Mouse (Mus musculus) MEL (cell line): ENCODE data around the gene Cfap52. TPM values are rescaled to one million over a fixed set of nuclear protein-coding genes. Genes with fewer than 3 reads are reported as not detected.

ENCODE experiments used
- DNase-seq: peaks from one replicate; pipeline ENCODE4 v3.0.0; 2011; ENCODE audit warnings: low read depth, low spot score
- H3K27ac ChIP-seq: 2 replicates; pipeline ENCODE4 v1.5.1; 2012; ENCODE audit warnings: low read depth, mild to moderate bottlenecking, control low read depth, low read length, moderate library complexity; ENCODE audit not compliant: control insufficient read depth
- H3K27me3 ChIP-seq, 2 experiments: fragments of 150-350 bp in 1 of 2; sonication (generic) in 1 of 2; 2 replicates each; pipeline ENCODE4 v1.6.1; 2012; ENCODE audit warnings: low read length in 2 of 2, mild to moderate bottlenecking in 2 of 2, improper control_type of control experiment in 1 of 2, moderate library complexity in 1 of 2; ENCODE audit not compliant: insufficient read depth in 2 of 2, control insufficient read depth in 1 of 2
- H3K36me3 ChIP-seq, 2 experiments: 2 replicates each; pipeline ENCODE4 v1.6.1; 2012 to 2014; ENCODE audit warnings: low read length in 2 of 2, improper control_type of control experiment in 1 of 2, inconsistent platforms in 1 of 2, mild to moderate bottlenecking in 1 of 2; ENCODE audit not compliant: insufficient read depth in 2 of 2, control insufficient read depth in 1 of 2
- H3K4me1 ChIP-seq, 2 experiments: fragments of 150-350 bp in 1 of 2; sonication (generic) in 1 of 2; 2 replicates each; pipeline ENCODE4 v1.6.1; 2012; ENCODE audit warnings: low read length in 2 of 2, improper control_type of control experiment in 1 of 2, mild to moderate bottlenecking in 1 of 2; ENCODE audit not compliant: insufficient read depth in 2 of 2, control insufficient read depth in 1 of 2
- H3K4me3 ChIP-seq, 2 experiments: fragments of 150-350 bp in 1 of 2; sonication (generic) in 1 of 2; 2 replicates each; pipeline ENCODE4 v1.5.1; 2012; ENCODE audit warnings: low read depth in 2 of 2, low read length in 2 of 2, mild to moderate bottlenecking in 2 of 2, moderate library complexity in 2 of 2, control low read depth in 1 of 2, improper control_type of control experiment in 1 of 2; ENCODE audit not compliant: control insufficient read depth in 1 of 2, insufficient read depth in 1 of 2
- H3K79me2 ChIP-seq: 2 replicates; pipeline ENCODE4 v1.6.1; 2012; ENCODE audit warnings: mild to moderate bottlenecking, low read length, moderate library complexity; ENCODE audit not compliant: control insufficient read depth, poor library complexity, insufficient read depth
- H3K9ac ChIP-seq: 2 replicates; pipeline ENCODE4 v1.6.1; 2012; ENCODE audit warnings: low read depth, mild to moderate bottlenecking, control low read depth, low read length, moderate library complexity; ENCODE audit not compliant: control insufficient read depth, poor library complexity, severe bottlenecking
- H3K9me3 ChIP-seq: fragments of 150-350 bp; sonication (generic); replicated peaks from 2 replicates; pipeline ENCODE4 v1.6.1; 2012; ENCODE audit warnings: mild to moderate bottlenecking, low read length, improper control_type of control experiment, moderate library complexity; ENCODE audit not compliant: insufficient read depth
- CHD1 ChIP-seq: IDR thresholded peaks from 2 replicates; pipeline ENCODE4 v1.6.1; 2012; ENCODE audit warnings: low read depth, mild to moderate bottlenecking, inconsistent platforms, low read length, improper control_type of control experiment
- CHD2 ChIP-seq: IDR thresholded peaks from 2 replicates; pipeline ENCODE4 v1.6.1; 2011; ENCODE audit warnings: low read length, improper control_type of control experiment
- CTCF ChIP-seq, 3 experiments: IDR thresholded peaks in 2 of 3; conservative IDR thresholded peaks in 1 of 3; 2 replicates each; pipeline ENCODE4 v1.5.1; 2011 to 2012; ENCODE audit warnings: low read length in 3 of 3, low read depth in 2 of 3, mild to moderate bottlenecking in 2 of 3, improper control_type of control experiment in 1 of 3, inconsistent platforms in 1 of 3, mixed read lengths in 1 of 3, moderate library complexity in 1 of 3; ENCODE audit not compliant: control insufficient read depth in 1 of 3, insufficient read depth in 1 of 3, poor library complexity in 1 of 3, severe bottlenecking in 1 of 3
- ELF1 ChIP-seq: IDR thresholded peaks from 2 replicates; pipeline ENCODE4 v1.6.1; 2014; ENCODE audit warnings: low read depth, mild to moderate bottlenecking, inconsistent platforms, low read length, improper control_type of control experiment, moderate library complexity
- ETS1 ChIP-seq: IDR thresholded peaks from 2 replicates; pipeline ENCODE4 v1.6.1; 2012; ENCODE audit warnings: low read depth, mild to moderate bottlenecking, inconsistent platforms, low read length, improper control_type of control experiment, moderate library complexity
- GABPA ChIP-seq: IDR thresholded peaks from 2 replicates; pipeline ENCODE4 v1.6.1; 2012; ENCODE audit warnings: low read depth, mild to moderate bottlenecking, inconsistent platforms, low read length, improper control_type of control experiment, moderate library complexity
- GATA1 ChIP-seq: IDR thresholded peaks from 2 replicates; pipeline ENCODE4 v1.6.1; 2011; ENCODE audit warnings: low read depth, low read length, improper control_type of control experiment
- HCFC1 ChIP-seq: IDR thresholded peaks from 2 replicates; pipeline ENCODE4 v1.6.1; 2012; ENCODE audit warnings: low read depth, mild to moderate bottlenecking, inconsistent platforms, low read length, improper control_type of control experiment, moderate library complexity
- JUND ChIP-seq: IDR thresholded peaks from 2 replicates; pipeline ENCODE4 v1.6.1; 2011; ENCODE audit warnings: low read depth, mild to moderate bottlenecking, improper control_type of control experiment, low read length
- KAT2A ChIP-seq: conservative IDR thresholded peaks from 2 replicates; pipeline ENCODE4 v1.6.1; 2012; ENCODE audit warnings: low read depth, low read length, improper control_type of control experiment, inconsistent platforms
- MAFK ChIP-seq: IDR thresholded peaks from 2 replicates; pipeline ENCODE4 v1.6.1; 2011; ENCODE audit warnings: low read depth, mild to moderate bottlenecking, low read length, improper control_type of control experiment, borderline replicate concordance
- MAX ChIP-seq: IDR thresholded peaks from 2 replicates; pipeline ENCODE4 v1.6.1; 2011; ENCODE audit warnings: low read length, improper control_type of control experiment
- MEF2A ChIP-seq: IDR thresholded peaks from 2 replicates; pipeline ENCODE4 v1.6.1; 2014; ENCODE audit warnings: low read depth, mild to moderate bottlenecking, inconsistent platforms, low read length, improper control_type of control experiment; ENCODE audit not compliant: poor library complexity, insufficient replicate concordance, severe bottlenecking; ENCODE audit errors: extremely low read depth
- MXI1 ChIP-seq: IDR thresholded peaks from 2 replicates; pipeline ENCODE4 v1.6.1; 2011; ENCODE audit warnings: mild to moderate bottlenecking, low read depth, low read length, improper control_type of control experiment
- MYB ChIP-seq: IDR thresholded peaks from 2 replicates; pipeline ENCODE4 v1.6.1; 2011; ENCODE audit warnings: mild to moderate bottlenecking, low read depth, low read length, improper control_type of control experiment
- NRF1 ChIP-seq: IDR thresholded peaks from 2 replicates; pipeline ENCODE4 v1.6.1; 2014; ENCODE audit warnings: low read depth, mild to moderate bottlenecking, inconsistent platforms, low read length, improper control_type of control experiment, moderate library complexity; ENCODE audit not compliant: poor library complexity, insufficient read depth, severe bottlenecking
- POLR2AphosphoS2 ChIP-seq: IDR thresholded peaks from 2 replicates; pipeline ENCODE4 v1.6.1; 2011; ENCODE audit warnings: low read length, improper control_type of control experiment
- RAD21 ChIP-seq: IDR thresholded peaks from 2 replicates; pipeline ENCODE4 v1.6.1; 2011; ENCODE audit warnings: mild to moderate bottlenecking, low read depth, low read length, improper control_type of control experiment
- TCF12 ChIP-seq: IDR thresholded peaks from 2 replicates; pipeline ENCODE4 v1.6.1; 2014; ENCODE audit warnings: low read depth, mild to moderate bottlenecking, inconsistent platforms, low read length, improper control_type of control experiment, moderate library complexity
- USF1 ChIP-seq: IDR thresholded peaks from 2 replicates; pipeline ENCODE4 v1.6.1; 2014; ENCODE audit warnings: low read depth, mild to moderate bottlenecking, inconsistent platforms, low read length, improper control_type of control experiment, moderate library complexity
- USF2 ChIP-seq, 2 experiments: IDR thresholded peaks; 2 replicates each; pipeline ENCODE4 v1.6.1; 2011 to 2012; ENCODE audit warnings: improper control_type of control experiment in 2 of 2, low read length in 2 of 2, borderline replicate concordance in 1 of 2, inconsistent platforms in 1 of 2, low read depth in 1 of 2, mild to moderate bottlenecking in 1 of 2; ENCODE audit not compliant: insufficient read depth in 1 of 2
- polyA plus RNA-seq, 2 experiments: library from polyadenylated mRNA; stranded (reverse) in 1 of 2; unstranded in 1 of 2; fragments of >175 nt in 1 of 2; fragments of >200 nt in 1 of 2; gene quantifications; 2 replicates each; pipeline versions ENCODE4 v1.2.1 to v1.2.4; 2012; ENCODE audit warnings: low replicate concordance in 2 of 2, low read depth in 1 of 2; ENCODE audit not compliant: insufficient read length in 2 of 2, insufficient read depth in 1 of 2, missing spikeins in 1 of 2
- total RNA-seq: library from RNA; depleted of rRNA; stranded (reverse); fragments of 300-350 nt; gene quantifications from 2 replicates; pipeline ENCODE4 v1.2.3, GENCODE M21; 2012

Gene Cfap52
- total and polyA plus RNA-seq, 3 experiments, result not detected

DNA sequence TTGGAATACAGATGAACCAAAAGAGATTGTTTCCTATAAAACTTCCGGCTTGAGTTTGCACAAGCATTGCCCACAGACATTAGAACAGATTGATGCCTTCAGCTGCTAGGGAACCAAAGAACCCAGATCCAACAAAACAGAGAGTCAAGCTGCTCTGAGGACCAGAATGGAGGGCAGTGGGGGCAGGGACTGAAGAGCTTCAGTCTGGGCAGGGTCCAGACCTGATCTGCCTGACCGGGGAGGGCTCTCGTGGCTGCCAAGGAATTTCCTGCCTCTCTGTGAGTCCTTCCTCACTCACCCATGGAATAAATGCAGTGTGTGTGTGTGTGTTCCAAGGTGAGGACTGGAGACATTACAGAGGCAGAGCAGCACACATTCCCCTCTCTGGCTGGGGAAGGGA, 17.2 kb downstream of the Cfap52 start:
- H3K79me2 ChIP-seq, result no peaks in the 10 kb centered on the region
- no peak for DNase-seq
- H3K4me3 ChIP-seq, result no peak overlapping the region
- no peaks in the 10 kb centered on the region for H3K9me3 ChIP-seq
- no peak overlapping the region for H3K9ac ChIP-seq
- TF ChIP-seq MEF2A (no peak), ETS1 (no peak), GABPA (no peak), MYB (no peak), RAD21 (no peak), NRF1 (no peak), MAX (no peak), ELF1 (no peak), POLR2AphosphoS2 (no peak)
- H3K36me3 ChIP-seq, result no peaks in the 10 kb centered on the region
- no peaks in the 10 kb centered on the region for H3K4me1 ChIP-seq
- H3K27me3 ChIP-seq, result no peaks in the 10 kb centered on the region
- H3K27ac ChIP-seq, result no peak overlapping the region

DNA sequence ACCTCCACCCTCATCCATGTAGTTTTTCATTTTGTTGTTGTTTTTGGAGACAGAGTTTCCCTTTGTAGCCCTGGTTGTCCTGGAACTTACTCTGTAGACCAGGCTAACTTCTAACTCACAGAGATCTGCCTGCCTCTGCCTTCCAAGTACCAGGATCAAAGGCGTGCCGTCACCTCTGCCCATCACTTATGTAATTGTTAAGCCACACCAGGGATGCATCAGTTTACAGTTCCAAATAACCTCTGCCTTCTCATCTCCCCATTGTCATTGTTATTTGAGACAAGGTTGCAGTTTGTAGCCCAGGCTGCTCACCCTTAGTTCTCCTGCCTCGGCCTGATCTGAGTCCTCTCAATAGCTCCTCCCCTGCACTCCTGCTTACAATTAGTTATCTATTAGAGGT, 33.3 kb downstream of the Cfap52 start:
- Histone ChIP-seq H3K79me2 (no peaks in the 10 kb centered on the region), H3K36me3 (no peaks in the 10 kb centered on the region), H3K9me3 (no peaks in the 10 kb centered on the region), H3K9ac (no peak overlapping the region), H3K4me1 (no peaks in the 10 kb centered on the region), H3K4me3 (no peak overlapping the region), H3K27me3 (no peaks in the 10 kb centered on the region), H3K27ac (no peak overlapping the region)
- TF ChIP-seq KAT2A (no peak), NRF1 (no peak), USF1 (no peak), CHD2 (no peak), GABPA (no peak), HCFC1 (no peak), CHD1 (no peak), MEF2A (no peak), GATA1 (no peak), JUND (no peak), USF2 (IDR thresholded peaks at IDR 0.05; ENCODE audit: borderline replicate concordance in 1 of 2, insufficient read depth in 1 of 2, low read depth in 1 of 2, low read length in 2 of 2) (no peak), RAD21 (no peak), CTCF (IDR thresholded peaks at IDR 0.05 in 2 of 3, conservative IDR thresholded peaks at IDR 0.05 in 1 of 3; ENCODE audit: control insufficient read depth in 1 of 3, insufficient read depth in 1 of 3, low read depth in 2 of 3, low read length in 3 of 3, poor library complexity in 1 of 3, severe bottlenecking in 1 of 3) (no peak), TCF12 (no peak), MAFK (no peak), MXI1 (no peak), ELF1 (no peak)
- DNase-seq, result no peak
